In genomic region chr3:101469675-101470074, GRCm38 (mm10) we compare ENCODE assay signal across 25 mouse cellular contexts.
"Had no signal": no experiment of that assay in that cellular context is flagged by ENCODE, and none has a peak within 500 bp of the region (broad histone marks: within the 10 kb centered on the region; RNA-seq: fewer than 3 reads in every experiment).

No protein-coding gene starts in this region.

- H3K27me3 ChIP-seq: heart, embryonic 13.5 days; heart, embryonic 15.5 days; hindbrain, embryonic 13.5 days; hindbrain, embryonic 15.5 days; intestine, embryonic 15.5 days; limb, embryonic 13.5 days; limb, embryonic 15.5 days had no signal

- H3K4me3 ChIP-seq: gastrocnemius, adult 2 months; heart, adult 2 months; heart, embryonic 13.5 days; heart, embryonic 15.5 days; hindbrain, embryonic 13.5 days; hindbrain, embryonic 15.5 days; intestine, embryonic 15.5 days; layer of hippocampus, adult 2 months; limb, embryonic 13.5 days; limb, embryonic 15.5 days had no signal

- H3K27ac ChIP-seq: gastrocnemius, adult 2 months; heart, adult 2 months; heart, embryonic 13.5 days; heart, embryonic 15.5 days; hindbrain, embryonic 13.5 days; hindbrain, embryonic 15.5 days; hindbrain, postnatal 0 days; intestine, embryonic 15.5 days; layer of hippocampus, adult 2 months; limb, embryonic 13.5 days; limb, embryonic 15.5 days; liver, embryonic 14.5 days had no signal

- H3K9me3 ChIP-seq: heart, embryonic 13.5 days; heart, embryonic 15.5 days; hindbrain, embryonic 13.5 days; hindbrain, embryonic 15.5 days; intestine, embryonic 15.5 days; limb, embryonic 13.5 days; limb, embryonic 15.5 days had no signal

- ATAC-seq: hindbrain, postnatal 0 days; intestine, embryonic 15.5 days; intestine, postnatal 0 days had no signal

- DNase-seq: gastrocnemius, adult 2 months; gastrocnemius, postnatal 10 days; gastrocnemius, postnatal 25 days; heart, adult 11 months; heart, adult 2 months; heart, postnatal 14 days; heart, postnatal 36 days; kidney, adult 18-20 months; kidney, adult 8-10 months; kidney, postnatal 10 days; kidney, postnatal 25 days; kidney, postnatal 4 days; left cerebral cortex, postnatal 4 days had no signal

- H3K9ac ChIP-seq: heart, embryonic 13.5 days; heart, embryonic 15.5 days; hindbrain, embryonic 13.5 days; hindbrain, embryonic 15.5 days; intestine, embryonic 15.5 days; limb, embryonic 13.5 days; limb, embryonic 15.5 days; liver, embryonic 14.5 days had no signal

- H3K36me3 ChIP-seq: heart, embryonic 15.5 days; hindbrain, embryonic 13.5 days; hindbrain, embryonic 15.5 days; intestine, embryonic 15.5 days; limb, embryonic 13.5 days; limb, embryonic 15.5 days had no signal

- H3K4me2 ChIP-seq: heart, embryonic 11.5 days; heart, embryonic 13.5 days; heart, embryonic 15.5 days; hindbrain, embryonic 13.5 days; hindbrain, embryonic 15.5 days; intestine, embryonic 15.5 days; limb, embryonic 13.5 days; limb, embryonic 15.5 days had no signal
